ENCODE assay signal across 10 mouse cellular contexts in genomic region chr10:16993789-16994188, GRCm38 (mm10).
DNase-seq lines count a peak whose midpoint lies in the region; ATAC-seq and TF ChIP-seq lines count a peak whose summit lies in the region.
"Had no signal": no experiment of that assay in that cellular context is flagged by ENCODE, and none has a peak within 500 bp of the region (broad histone marks: within the 10 kb centered on the region; RNA-seq: fewer than 3 reads in every experiment).

No protein-coding gene starts in this region.

- no peaks in the 10 kb centered on the region for H3K9me3 ChIP-seq in kidney, embryonic 14.5 days (ENCODE audit: control insufficient read depth, low read length)
- H3K9me3 ChIP-seq in heart, postnatal 0 days (replicated peaks; ENCODE audit: control insufficient read depth, low read length), result no peaks in the 10 kb centered on the region
- H3K9me3 ChIP-seq: forebrain, embryonic 12.5 days had no signal

- no peak overlapping the region for H3K4me2 ChIP-seq in kidney, embryonic 14.5 days (replicated peaks; ENCODE audit: low read depth, low read length)
- H3K4me2 ChIP-seq in heart, postnatal 0 days (ENCODE audit: low read depth, low read length), result no peak overlapping the region
- H3K4me2 ChIP-seq: forebrain, embryonic 12.5 days had no signal

- 67% methylated on average over 2 of the region's 2 CpGs for WGBS in kidney, embryonic 14.5 days
- WGBS in heart, postnatal 0 days, result 8% methylated on average over 2 of the region's 2 CpGs

- H3K9ac ChIP-seq in kidney, embryonic 14.5 days (ENCODE audit: low read depth, low read length), result no peak overlapping the region
- no peak overlapping the region for H3K9ac ChIP-seq in heart, postnatal 0 days (replicated peaks; ENCODE audit: low read depth, low read length)
- H3K9ac ChIP-seq: forebrain, embryonic 12.5 days had no signal

- peak; percentile 43; the same call in 1 of the 2 replicates for TF ChIP-seq EP300 in heart, postnatal 0 days (IDR thresholded peaks at IDR 0.05; ENCODE audit: low read depth)

- no peak overlapping the region for H3K27ac ChIP-seq in kidney, embryonic 14.5 days (ENCODE audit: low read depth, low read length)
- peak overlapping the region; percentile 88 for H3K27ac ChIP-seq in heart, postnatal 0 days (ENCODE audit: low read depth)
- H3K27ac ChIP-seq: forebrain, embryonic 12.5 days; macrophage had no signal

- no peak for TF ChIP-seq CTCF in heart, postnatal 0 days (IDR thresholded peaks at IDR 0.05; ENCODE audit: low read depth)

- ATAC-seq in kidney, embryonic 14.5 days (ENCODE audit: low FRiP score, low TSS enrichment), result no peak
- peak; percentile 92 for ATAC-seq in heart, postnatal 0 days (ENCODE audit: insufficient read depth, low read depth)
- ATAC-seq in erythroid progenitor cell, adult 5-6 weeks (replicated peaks; ENCODE audit: low FRiP score, poor library complexity, severe bottlenecking), result no peak

- H3K36me3 ChIP-seq in kidney, embryonic 14.5 days (ENCODE audit: control insufficient read depth, insufficient read depth, low read length), result no peaks in the 10 kb centered on the region
- H3K36me3 ChIP-seq in heart, postnatal 0 days (replicated peaks; ENCODE audit: control insufficient read depth, insufficient read depth, low read length), result no peaks in the 10 kb centered on the region
- H3K36me3 ChIP-seq: forebrain, embryonic 12.5 days had no signal

- peak; percentile 36 for DNase-seq in kidney, adult 9 months
- peak; percentile 6 for DNase-seq in adrenal gland, postnatal 14 days
- peak; percentile 67 for DNase-seq in cerebellum, adult 8-10 months
- peak; percentile 83 for DNase-seq in heart, postnatal 0 days (ENCODE audit: low spot score)
- DNase-seq in liver, result no peak
- no peak for DNase-seq in spleen, adult 12 weeks (ENCODE audit: low spot score)

- no peak overlapping the region for H3K4me3 ChIP-seq in kidney, embryonic 14.5 days (ENCODE audit: low read length)
- no peak overlapping the region for H3K4me3 ChIP-seq in heart, postnatal 0 days (ENCODE audit: low read depth, low read length)
- H3K4me3 ChIP-seq: forebrain, embryonic 12.5 days had no signal

- no peaks in the 10 kb centered on the region for H3K27me3 ChIP-seq in kidney, embryonic 14.5 days (ENCODE audit: control insufficient read depth, insufficient read depth, low read length)
- no peaks in the 10 kb centered on the region for H3K27me3 ChIP-seq in heart, postnatal 0 days (ENCODE audit: control insufficient read depth, insufficient read depth, low read length)
- H3K27me3 ChIP-seq: forebrain, embryonic 12.5 days had no signal

- H3K4me1 ChIP-seq in kidney, embryonic 14.5 days (ENCODE audit: control insufficient read depth, insufficient read depth, low read length), result no peaks in the 10 kb centered on the region
- H3K4me1 ChIP-seq in heart, postnatal 0 days (ENCODE audit: control insufficient read depth, insufficient read depth), result peaks cover 5% of the 10 kb centered on the region; the same call in 1 of the 2 replicates
- H3K4me1 ChIP-seq: forebrain, embryonic 12.5 days had no signal

Comparison
In these comparisons a context has a peak if more than half of its experiments do, and no peak if none do; other contexts are left out.
1. DNase-seq: peak in kidney, adult 9 months (single experiment), adrenal gland, postnatal 14 days (single experiment), cerebellum, adult 8-10 months (single experiment) and heart, postnatal 0 days (single experiment); none in liver (single experiment) and spleen, adult 12 weeks (single experiment).